Mouse (Mus musculus): ENCODE data around the gene Prpsap1. TPM values are rescaled to one million over a fixed set of nuclear protein-coding genes. Genes with fewer than 3 reads are reported as not detected.

Prpsap1 gene
- 84.6 TPM for polyA plus RNA-seq (2014; fragmentation: Illumina TruSeq; extraction: RNeasy Lipid Tissue Mini Kit (QIAGEN cat#74804); ENCODE audit: low replicate concordance)

DNA sequence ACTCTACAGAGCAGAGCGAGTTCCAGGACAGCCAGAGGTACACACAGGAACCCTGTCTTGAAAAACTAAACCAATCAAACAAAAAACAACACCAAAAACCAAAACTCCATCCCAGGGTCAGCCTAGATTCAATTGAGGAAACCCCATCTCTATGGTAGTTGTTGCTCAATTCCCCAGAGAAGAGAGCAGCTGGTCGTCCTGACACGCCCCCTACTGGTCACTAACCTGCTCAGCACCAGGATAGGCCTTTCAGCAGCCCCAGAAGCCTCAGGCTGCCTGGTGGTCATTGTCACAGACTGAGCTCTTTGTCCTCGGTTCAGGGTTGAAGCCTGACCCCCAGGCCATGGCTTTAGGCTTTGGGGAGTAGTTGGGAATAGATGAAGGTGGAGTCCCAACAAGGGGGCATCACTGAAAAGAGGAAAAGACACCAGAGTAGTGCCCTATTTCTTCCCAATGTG is at the start of gene Prpsap1:
Prpsap1 (minus strand) TSS at position 408 of the 458 bp plus-strand sequence.

DNA sequence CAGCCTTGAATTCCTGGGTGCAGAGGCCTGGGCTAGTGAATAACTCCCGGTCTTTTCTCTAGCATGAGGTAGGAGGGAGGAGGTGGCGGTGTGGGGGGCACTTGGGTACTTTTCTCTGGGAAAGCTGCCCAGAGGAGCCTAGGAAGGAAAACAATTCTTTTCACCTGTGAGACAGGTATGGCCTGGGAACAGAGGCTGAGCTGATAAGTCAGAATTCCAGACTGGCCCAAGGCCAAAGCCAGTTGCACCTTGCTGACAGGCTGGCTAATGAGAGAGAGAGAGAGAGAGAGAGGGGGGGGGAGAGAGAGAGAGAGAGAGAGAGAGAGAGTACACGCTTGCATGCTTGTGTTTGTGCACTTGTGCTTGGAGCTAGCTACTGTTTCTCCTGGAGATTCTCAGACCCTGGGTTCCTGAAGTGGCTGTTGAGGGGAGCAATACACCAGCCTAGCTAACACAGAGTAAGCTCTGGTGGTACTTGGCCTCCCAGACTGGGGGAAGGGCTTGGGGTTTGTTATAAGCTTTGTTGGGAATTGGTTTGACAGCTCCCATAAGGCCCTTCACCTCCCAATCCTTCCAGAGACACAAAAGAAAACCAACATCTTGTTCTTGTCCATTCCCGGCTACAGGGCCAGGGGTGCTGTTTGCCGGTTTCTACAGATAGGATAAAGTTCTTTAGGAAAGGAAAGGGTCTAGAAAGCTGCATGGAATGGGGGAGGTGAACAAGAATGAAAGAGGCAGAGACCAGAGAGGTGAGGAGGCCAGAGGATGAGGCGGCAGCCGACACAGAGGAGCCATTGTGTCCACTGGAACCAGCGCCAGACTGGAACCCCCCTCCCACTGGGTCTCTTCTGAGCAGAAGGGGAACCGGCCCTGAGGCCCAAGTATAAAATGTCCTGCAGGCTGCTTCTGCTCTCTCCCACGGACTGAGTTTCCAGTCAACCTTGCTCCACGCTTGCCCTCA is 36.5 kb upstream of the Prpsap1 start, which contains the start of gene Sphk1:
Sphk1 (plus strand) TSS at position 739 of the 961 bp plus-strand sequence.

DNA sequence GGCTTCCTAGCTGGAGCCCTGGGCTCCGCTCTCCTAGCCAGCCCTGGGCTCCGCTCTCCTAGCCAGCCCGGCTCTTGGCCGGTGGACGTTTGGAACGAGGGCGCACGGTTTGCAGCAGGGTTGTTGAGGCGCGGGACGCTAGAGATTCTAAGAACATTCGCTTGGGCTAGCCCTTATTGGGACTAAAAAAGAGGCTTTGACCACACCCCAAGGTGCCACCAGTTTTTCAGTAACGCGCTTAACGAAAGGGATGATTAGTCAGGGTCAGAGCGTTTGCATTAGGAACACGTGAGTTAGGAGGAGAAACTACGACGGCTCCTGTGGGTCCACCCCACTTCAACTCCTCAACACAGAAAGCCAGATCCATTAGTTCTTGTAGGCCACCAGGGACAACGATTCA is 27.9 kb downstream of the Prpsap1 start, which contains the start of gene Qrich2:
Qrich2 (minus strand) TSS at position 101 of the 400 bp plus-strand sequence.

DNA sequence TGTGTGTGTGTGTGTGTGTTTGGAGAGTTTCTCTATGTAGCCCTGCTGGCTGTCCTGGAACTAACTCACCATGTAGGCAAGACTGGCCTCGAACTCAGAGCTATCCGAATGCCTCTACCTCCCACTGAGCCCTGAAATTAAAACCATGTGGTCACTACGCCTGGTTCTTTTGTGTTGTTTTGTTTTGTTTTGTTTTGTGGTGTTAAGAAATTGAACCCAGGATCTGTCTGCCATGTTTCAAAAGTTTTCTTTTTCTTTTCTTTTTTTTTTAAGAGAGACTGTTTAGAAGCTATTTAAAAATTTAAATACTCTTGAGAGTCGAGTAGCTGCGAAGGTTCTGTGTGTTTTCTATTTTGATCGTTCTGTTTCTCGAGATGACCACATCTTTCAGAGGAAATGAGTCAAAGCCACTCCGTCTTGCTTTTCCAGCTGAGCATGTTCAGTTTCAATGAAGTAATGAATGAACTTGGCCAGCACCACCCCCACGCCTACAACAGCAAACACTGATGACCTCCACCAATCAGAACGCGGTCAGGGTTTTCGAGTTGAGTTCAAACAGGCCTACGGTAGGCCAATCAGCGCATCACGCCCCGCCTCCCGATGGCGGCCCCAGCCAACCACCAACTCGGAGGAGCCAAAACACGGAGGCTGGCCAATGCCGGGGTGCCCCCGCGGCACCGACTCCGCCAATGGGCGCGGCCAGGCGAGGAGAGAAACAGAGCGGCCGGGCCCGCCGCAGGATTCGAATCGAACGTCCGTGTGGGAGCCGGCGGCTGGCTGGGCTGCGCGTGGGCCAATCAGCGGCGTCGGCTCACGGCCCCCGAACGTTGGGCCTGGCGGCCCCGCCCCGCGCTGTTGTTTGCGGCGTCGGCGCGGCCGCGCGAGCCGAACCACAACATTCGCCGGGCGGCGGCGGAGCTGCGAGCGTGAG is 60.4 kb downstream of the Prpsap1 start, which contains the start of gene Ubald2:
Ubald2 (plus strand) TSS at position 739 of the 931 bp plus-strand sequence.

Other genes starting within 250 kb of the Prpsap1 start
- 4.7 TPM for gene Srp68, start 220.0 kb downstream of the Prpsap1 start, polyA plus RNA-seq (2014; fragmentation: Illumina TruSeq; extraction: RNeasy Lipid Tissue Mini Kit (QIAGEN cat#74804); ENCODE audit: low replicate concordance)
- gene Galr2, start 213.3 kb downstream of the Prpsap1 start, polyA plus RNA-seq (2014; fragmentation: Illumina TruSeq; extraction: RNeasy Lipid Tissue Mini Kit (QIAGEN cat#74804); ENCODE audit: low replicate concordance), result not detected
- gene Exoc7, start 187.0 kb downstream of the Prpsap1 start, polyA plus RNA-seq (2014; fragmentation: Illumina TruSeq; extraction: RNeasy Lipid Tissue Mini Kit (QIAGEN cat#74804); ENCODE audit: low replicate concordance), result 2.3 TPM
- gene Foxj1, start 158.8 kb downstream of the Prpsap1 start, polyA plus RNA-seq (2014; fragmentation: Illumina TruSeq; extraction: RNeasy Lipid Tissue Mini Kit (QIAGEN cat#74804); ENCODE audit: low replicate concordance), result not detected
- 0.26 TPM for gene Rnf157, start 81.2 kb downstream of the Prpsap1 start, polyA plus RNA-seq (2014; fragmentation: Illumina TruSeq; extraction: RNeasy Lipid Tissue Mini Kit (QIAGEN cat#74804); ENCODE audit: low replicate concordance)
- 7.6 TPM for gene Ubald2, start 60.1 kb downstream of the Prpsap1 start, polyA plus RNA-seq (2014; fragmentation: Illumina TruSeq; extraction: RNeasy Lipid Tissue Mini Kit (QIAGEN cat#74804); ENCODE audit: low replicate concordance)
- gene Qrich2, start 28.0 kb downstream of the Prpsap1 start, polyA plus RNA-seq (2014; fragmentation: Illumina TruSeq; extraction: RNeasy Lipid Tissue Mini Kit (QIAGEN cat#74804); ENCODE audit: low replicate concordance), result not detected
- 0.85 TPM for gene Sphk1, start 36.7 kb upstream of the Prpsap1 start, polyA plus RNA-seq (2014; fragmentation: Illumina TruSeq; extraction: RNeasy Lipid Tissue Mini Kit (QIAGEN cat#74804); ENCODE audit: low replicate concordance)
- gene Ube2o, start 87.2 kb upstream of the Prpsap1 start, polyA plus RNA-seq (2014; fragmentation: Illumina TruSeq; extraction: RNeasy Lipid Tissue Mini Kit (QIAGEN cat#74804); ENCODE audit: low replicate concordance), result 0.78 TPM
- not detected for gene Aanat, start 92.2 kb upstream of the Prpsap1 start, polyA plus RNA-seq (2014; fragmentation: Illumina TruSeq; extraction: RNeasy Lipid Tissue Mini Kit (QIAGEN cat#74804); ENCODE audit: low replicate concordance)
- gene Rhbdf2, start 132.8 kb upstream of the Prpsap1 start, polyA plus RNA-seq (2014; fragmentation: Illumina TruSeq; extraction: RNeasy Lipid Tissue Mini Kit (QIAGEN cat#74804); ENCODE audit: low replicate concordance), result not detected
- gene Prcd, start 159.3 kb upstream of the Prpsap1 start, polyA plus RNA-seq (2014; fragmentation: Illumina TruSeq; extraction: RNeasy Lipid Tissue Mini Kit (QIAGEN cat#74804); ENCODE audit: low replicate concordance), result not detected
- gene Cygb, start 160.1 kb upstream of the Prpsap1 start, polyA plus RNA-seq (2014; fragmentation: Illumina TruSeq; extraction: RNeasy Lipid Tissue Mini Kit (QIAGEN cat#74804); ENCODE audit: low replicate concordance), result 0.22 TPM

Data from small intestine, adult 10 weeks (tissue).